9 mouse cellular contexts compared by ENCODE assay signal in genomic region chr17:34632261-34632691, GRCm38 (mm10). TPM values are rescaled to one million over a fixed set of nuclear protein-coding genes. Genes with fewer than 3 reads are reported as not detected.
DNase-seq lines count a peak whose midpoint lies in the region; ATAC-seq and TF ChIP-seq lines count a peak whose summit lies in the region.
"Had no signal": no experiment of that assay in that cellular context is flagged by ENCODE, and none has a peak within 500 bp of the region (broad histone marks: within the 10 kb centered on the region; RNA-seq: fewer than 3 reads in every experiment).

No protein-coding gene starts in this region.

- no peak for TF ChIP-seq EP300 in heart, postnatal 0 days (IDR thresholded peaks at IDR 0.05; ENCODE audit: low read depth)
- no peak for TF ChIP-seq EP300 in liver, embryonic 14.5 days (IDR thresholded peaks at IDR 0.05; ENCODE audit: low read depth)

- H3K4me3 ChIP-seq in forebrain, embryonic 12.5 days (replicated peaks) = peak overlapping the region; percentile 36
- H3K4me3 ChIP-seq in heart, postnatal 0 days (ENCODE audit: low read depth, low read length) = peak overlapping the region; percentile 35
- H3K4me3 ChIP-seq in liver, embryonic 14.5 days (ENCODE audit: insufficient read depth in 1 of 2, low read depth in 2 of 2, low read length in 2 of 2) = peak overlapping the region; percentile 4 to 32; a peak in 2 of 4 replicates

- no peak for TF ChIP-seq CTCF in heart, postnatal 0 days (IDR thresholded peaks at IDR 0.05; ENCODE audit: low read depth)
- TF ChIP-seq CTCF in liver, embryonic 14.5 days (IDR thresholded peaks at IDR 0.05; ENCODE audit: low read depth) = no peak

- peak overlapping the region; percentile 36 for H3K9ac ChIP-seq in forebrain, embryonic 12.5 days
- H3K9ac ChIP-seq in heart, postnatal 0 days (replicated peaks; ENCODE audit: low read depth, low read length) = peak overlapping the region; percentile 22; the same call in 1 of the 2 replicates
- H3K9ac ChIP-seq in liver, embryonic 14.5 days (replicated peaks) = no peak overlapping the region

- peaks cover 56% of the 10 kb centered on the region for H3K27me3 ChIP-seq in forebrain, embryonic 12.5 days
- peaks cover 50% of the 10 kb centered on the region for H3K27me3 ChIP-seq in heart, postnatal 0 days (ENCODE audit: control insufficient read depth, insufficient read depth, low read length)
- H3K27me3 ChIP-seq in liver, embryonic 14.5 days (ENCODE audit: control insufficient read depth, insufficient read depth, low read length) = peaks cover 51% of the 10 kb centered on the region

- DNase-seq in B cell, adult 2 months = peak; percentile 74 to 75
- peak; percentile 60 for DNase-seq in c-Kit-positive CD71-positive TER-119-negative erythroid progenitor cells, embryonic 14.5 days (ENCODE audit: low read depth)
- DNase-seq in heart, postnatal 0 days (ENCODE audit: low spot score) = no peak
- peak; percentile 83 to 90 for DNase-seq in kidney, postnatal 25 days
- peak; percentile 42 to 49 (median 44) for DNase-seq in liver, embryonic 14.5 days (ENCODE audit: low read depth in 3 of 3, low spot score in 3 of 3)
- peak; percentile 47 for DNase-seq in neural tube, embryonic 10.5 days (ENCODE audit: extremely low spot score, low spot score)
- DNase-seq in telencephalon, adult 2 months (ENCODE audit: low read depth, low spot score) = peak; percentile 88

- H3K4me1 ChIP-seq in forebrain, embryonic 12.5 days = peaks cover 52% of the 10 kb centered on the region
- H3K4me1 ChIP-seq in heart, postnatal 0 days (ENCODE audit: control insufficient read depth, insufficient read depth) = peaks cover 10% of the 10 kb centered on the region
- peaks cover 0 to 4% of the 10 kb centered on the region in 2 experiments; a peak in 2 of 4 replicates for H3K4me1 ChIP-seq in liver, embryonic 14.5 days (replicated peaks; ENCODE audit: control insufficient read depth in 2 of 2, insufficient read depth in 2 of 2, low read length in 1 of 2)

- no peak for ATAC-seq in forebrain, embryonic 12.5 days (ENCODE audit: low FRiP score)
- 0 out of 2 replicates have a peak, but pooled peaks have one; percentile 12 for ATAC-seq in heart, postnatal 0 days (ENCODE audit: insufficient read depth, low read depth)
- peak; percentile 40; the same call in 1 of the 2 replicates for ATAC-seq in liver, embryonic 14.5 days (ENCODE audit: insufficient read depth)

- H3K4me2 ChIP-seq in forebrain, embryonic 12.5 days = peak overlapping the region; percentile 87
- peak overlapping the region; percentile 59 for H3K4me2 ChIP-seq in heart, postnatal 0 days (ENCODE audit: low read depth, low read length)
- H3K4me2 ChIP-seq in liver, embryonic 14.5 days (ENCODE audit: low read depth) = peak overlapping the region; percentile 60

- no peak overlapping the region for H3K27ac ChIP-seq in forebrain, embryonic 12.5 days
- H3K27ac ChIP-seq in heart, postnatal 0 days (ENCODE audit: low read depth) = no peak overlapping the region
- H3K27ac ChIP-seq in liver, embryonic 14.5 days = no peak overlapping the region

- H3K9me3 ChIP-seq in forebrain, embryonic 12.5 days = no peaks in the 10 kb centered on the region
- H3K9me3 ChIP-seq in heart, postnatal 0 days (replicated peaks; ENCODE audit: control insufficient read depth, low read length) = no peaks in the 10 kb centered on the region
- H3K9me3 ChIP-seq in liver, embryonic 14.5 days (ENCODE audit: control insufficient read depth, low read length) = no peaks in the 10 kb centered on the region
- H3K9me3 ChIP-seq: G1E had no signal

- WGBS in forebrain, embryonic 12.5 days = under 1% methylated on average over 26 of the region's 26 CpGs
- 2% methylated on average over 26 of the region's 26 CpGs for WGBS in heart, postnatal 0 days
- WGBS in liver, embryonic 14.5 days (ENCODE audit: insufficient replicate concordance) = 0% methylated on average over 26 of the region's 26 CpGs

- no peaks in the 10 kb centered on the region for H3K36me3 ChIP-seq in forebrain, embryonic 12.5 days (replicated peaks)
- H3K36me3 ChIP-seq in heart, postnatal 0 days (replicated peaks; ENCODE audit: control insufficient read depth, insufficient read depth, low read length) = no peaks in the 10 kb centered on the region
- no peaks in the 10 kb centered on the region for H3K36me3 ChIP-seq in liver, embryonic 14.5 days (replicated peaks; ENCODE audit: control insufficient read depth, insufficient read depth, low read depth)
- H3K36me3 ChIP-seq: G1E had no signal

RNA-seq across cellular contexts. Expression of gene Prrt1, which starts 2.9 kb away (rescaled TPM):
- 2.9 and 3.9 TPM in 2 replicates for polyA plus RNA-seq in forebrain, embryonic 12.5 days (2016; fragmentation: Nextera tagmentation; extraction: Ambion mirVana)
- 0.35 TPM in 1 of 2 replicates, not detected in the other for total RNA-seq in heart, postnatal 0 days (2014; rRNA removed; ENCODE audit: low replicate concordance)
- polyA plus RNA-seq in heart, postnatal 0 days (2015; fragmentation: Nextera tagmentation; extraction: Ambion mirVana) = 0.16 and 0.19 TPM in 2 replicates
- polyA plus RNA-seq in liver, embryonic 14.5 days (2012; rRNA removed) = 0.04 and 0.11 TPM in 2 replicates
- polyA plus RNA-seq in liver, embryonic 14.5 days (2014; fragmentation: Nextera tagmentation; extraction: Ambion mirVana) = not detected in 2 replicates
- total RNA-seq: G1E had no signal
- polyA plus RNA-seq: G1E had no signal

RNA-seq across cellular contexts. Expression of gene Ppt2, which starts 4.0 kb away (rescaled TPM):
- polyA plus RNA-seq in forebrain, embryonic 12.5 days (2016; fragmentation: Nextera tagmentation; extraction: Ambion mirVana) = 20.3 and 21.2 TPM in 2 replicates
- 35.7 and 37.4 TPM in 2 replicates for total RNA-seq in heart, postnatal 0 days (2014; rRNA removed; ENCODE audit: low replicate concordance)
- polyA plus RNA-seq in heart, postnatal 0 days (2015; fragmentation: Nextera tagmentation; extraction: Ambion mirVana) = 24.0 and 25.7 TPM in 2 replicates
- 10.4 and 11.6 TPM in 2 replicates for polyA plus RNA-seq in liver, embryonic 14.5 days (2012; rRNA removed)
- polyA plus RNA-seq in liver, embryonic 14.5 days (2014; fragmentation: Nextera tagmentation; extraction: Ambion mirVana) = 10.5 and 12.9 TPM in 2 replicates

RNA-seq across cellular contexts. Expression of gene Fkbpl, which starts 12.3 kb away (rescaled TPM):
- 13.9 and 14.6 TPM in 2 replicates for polyA plus RNA-seq in forebrain, embryonic 12.5 days (2016; fragmentation: Nextera tagmentation; extraction: Ambion mirVana)
- 2.6 and 7.1 TPM in 2 replicates for total RNA-seq in heart, postnatal 0 days (2014; rRNA removed; ENCODE audit: low replicate concordance)
- polyA plus RNA-seq in heart, postnatal 0 days (2015; fragmentation: Nextera tagmentation; extraction: Ambion mirVana) = 12.3 and 13.4 TPM in 2 replicates
- polyA plus RNA-seq in liver, embryonic 14.5 days (2012; rRNA removed) = 0.47 and 1.6 TPM in 2 replicates
- polyA plus RNA-seq in liver, embryonic 14.5 days (2014; fragmentation: Nextera tagmentation; extraction: Ambion mirVana) = 2.9 and 3.2 TPM in 2 replicates

RNA-seq across cellular contexts. Expression of gene Atf6b, which starts 14.7 kb away (rescaled TPM):
- 107 and 109 TPM in 2 replicates for polyA plus RNA-seq in forebrain, embryonic 12.5 days (2016; fragmentation: Nextera tagmentation; extraction: Ambion mirVana)
- 15.8 and 16.6 TPM in 2 replicates for total RNA-seq in heart, postnatal 0 days (2014; rRNA removed; ENCODE audit: low replicate concordance)
- 22.5 and 24.3 TPM in 2 replicates for polyA plus RNA-seq in heart, postnatal 0 days (2015; fragmentation: Nextera tagmentation; extraction: Ambion mirVana)
- 15.5 and 16.6 TPM in 2 replicates for polyA plus RNA-seq in liver, embryonic 14.5 days (2012; rRNA removed)
- 11.3 and 12.6 TPM in 2 replicates for polyA plus RNA-seq in liver, embryonic 14.5 days (2014; fragmentation: Nextera tagmentation; extraction: Ambion mirVana)

RNA-seq across cellular contexts. Expression of gene Egfl8, which starts 16.5 kb away (rescaled TPM):
- polyA plus RNA-seq in forebrain, embryonic 12.5 days (2016; fragmentation: Nextera tagmentation; extraction: Ambion mirVana) = 3.2 and 4.6 TPM in 2 replicates
- total RNA-seq in heart, postnatal 0 days (2014; rRNA removed; ENCODE audit: low replicate concordance) = 0.15 and 0.93 TPM in 2 replicates
- 0.97 and 1.3 TPM in 2 replicates for polyA plus RNA-seq in heart, postnatal 0 days (2015; fragmentation: Nextera tagmentation; extraction: Ambion mirVana)
- 0.39 and 0.40 TPM in 2 replicates for polyA plus RNA-seq in liver, embryonic 14.5 days (2012; rRNA removed)
- 0.10 and 0.27 TPM in 2 replicates for polyA plus RNA-seq in liver, embryonic 14.5 days (2014; fragmentation: Nextera tagmentation; extraction: Ambion mirVana)
